Mouse (Mus musculus): Measurements from ENCODE around the gene Smad3. TPM values are rescaled to one million over a fixed set of nuclear protein-coding genes. Genes with fewer than 3 reads are reported as not detected.

Smad3 gene
- polyA plus RNA-seq, 1 experiment, result 33.5 TPM

- no peaks in the 10 kb centered on the region for H3K27me3 ChIP-seq (replicated peaks; ENCODE audit: control insufficient read depth, insufficient read depth, low read length)
- WGBS, result 20% methylated on average over 4 of the region's 4 CpGs
- no peaks in the 10 kb centered on the region for H3K36me3 ChIP-seq (ENCODE audit: control insufficient read depth, insufficient read depth, low read length)
- H3K4me1 ChIP-seq (ENCODE audit: control insufficient read depth, insufficient read depth, low read length), result peaks cover 20% of the 10 kb centered on the region
- no peak for TF ChIP-seq CTCF (conservative IDR thresholded peaks at IDR 0.05; ENCODE audit: insufficient read depth, insufficient read length, low read depth, low read length)
- no peak for TF ChIP-seq POLR2A (IDR thresholded peaks at IDR 0.05; ENCODE audit: low read depth, low read length)
- H3K4me3 ChIP-seq (ENCODE audit: insufficient read depth, low read depth, low read length), result no peak overlapping the region
- DNase-seq, result peak; percentile 72
- H3K27ac ChIP-seq (ENCODE audit: insufficient read depth, low read depth, low read length), result peak overlapping the region; percentile 40; the same call in 1 of the 2 replicates
These were observed 100.6 kb downstream of the Smad3 start for GRCm38 (mm10) chr9:63657167-63657566.

- no peak overlapping the region for H3K27ac ChIP-seq (ENCODE audit: insufficient read depth, low read depth, low read length)
- WGBS, result 54% methylated on average over 1 of the region's 1 CpGs
- TF ChIP-seq CTCF (conservative IDR thresholded peaks at IDR 0.05; ENCODE audit: insufficient read depth, insufficient read length, low read depth, low read length) (no peak), POLR2A (IDR thresholded peaks at IDR 0.05; ENCODE audit: low read depth, low read length) (no peak)
- H3K27me3 ChIP-seq (replicated peaks; ENCODE audit: control insufficient read depth, insufficient read depth, low read length), result no peaks in the 10 kb centered on the region
- DNase-seq, result no peak
- no peak overlapping the region for H3K4me3 ChIP-seq (ENCODE audit: insufficient read depth, low read depth, low read length)
- peaks cover 11% of the 10 kb centered on the region for H3K4me1 ChIP-seq (ENCODE audit: control insufficient read depth, insufficient read depth, low read length)
- no peaks in the 10 kb centered on the region; the same call in 1 of the 2 replicates for H3K36me3 ChIP-seq (ENCODE audit: control insufficient read depth, insufficient read depth, low read length)
These were observed 102.7 kb downstream of the Smad3 start for GRCm38 (mm10) chr9:63655092-63655491.

GRCm38 (mm10) chr9:63654575-63654974 is 103.2 kb downstream of the Smad3 start:
- Histone ChIP-seq H3K27ac (ENCODE audit: insufficient read depth, low read depth, low read length) (no peak overlapping the region), H3K4me3 (ENCODE audit: insufficient read depth, low read depth, low read length) (no peak overlapping the region), H3K4me1 (ENCODE audit: control insufficient read depth, insufficient read depth, low read length) (peaks cover 9% of the 10 kb centered on the region), H3K27me3 (replicated peaks; ENCODE audit: control insufficient read depth, insufficient read depth, low read length) (no peaks in the 10 kb centered on the region), H3K36me3 (ENCODE audit: control insufficient read depth, insufficient read depth, low read length) (no peaks in the 10 kb centered on the region; the same call in 1 of the 2 replicates)
- DNase-seq, result no peak
- TF ChIP-seq POLR2A (IDR thresholded peaks at IDR 0.05; ENCODE audit: low read depth, low read length) (no peak), CTCF (conservative IDR thresholded peaks at IDR 0.05; ENCODE audit: insufficient read depth, insufficient read length, low read depth, low read length) (no peak)
- WGBS, result 94% methylated on average over 8 of the region's 8 CpGs

- Histone ChIP-seq H3K36me3 (ENCODE audit: control insufficient read depth, insufficient read depth, low read length) (no peaks in the 10 kb centered on the region; the same call in 1 of the 2 replicates), H3K27ac (ENCODE audit: insufficient read depth, low read depth, low read length) (no peak overlapping the region), H3K27me3 (replicated peaks; ENCODE audit: control insufficient read depth, insufficient read depth, low read length) (no peaks in the 10 kb centered on the region), H3K4me1 (ENCODE audit: control insufficient read depth, insufficient read depth, low read length) (peaks cover 9% of the 10 kb centered on the region), H3K4me3 (ENCODE audit: insufficient read depth, low read depth, low read length) (no peak overlapping the region)
- TF ChIP-seq CTCF (conservative IDR thresholded peaks at IDR 0.05; ENCODE audit: insufficient read depth, insufficient read length, low read depth, low read length), result no peak
- no peak for TF ChIP-seq POLR2A (IDR thresholded peaks at IDR 0.05; ENCODE audit: low read depth, low read length)
- peak; percentile 31 for DNase-seq
- 41% methylated on average over 7 of the region's 7 CpGs for WGBS
These were observed 104.1 kb downstream of the Smad3 start for GRCm38 (mm10) chr9:63653666-63654065.

GRCm38 (mm10) chr9:63651594-63651993 is 106.2 kb downstream of the Smad3 start:
- DNase-seq, result peak; percentile 56
- TF ChIP-seq CTCF (conservative IDR thresholded peaks at IDR 0.05; ENCODE audit: insufficient read depth, insufficient read length, low read depth, low read length) (no peak), POLR2A (IDR thresholded peaks at IDR 0.05; ENCODE audit: low read depth, low read length) (no peak)
- Histone ChIP-seq H3K36me3 (ENCODE audit: control insufficient read depth, insufficient read depth, low read length) (no peaks in the 10 kb centered on the region; the same call in 1 of the 2 replicates), H3K4me3 (ENCODE audit: insufficient read depth, low read depth, low read length) (no peak overlapping the region), H3K27me3 (replicated peaks; ENCODE audit: control insufficient read depth, insufficient read depth, low read length) (no peaks in the 10 kb centered on the region), H3K27ac (ENCODE audit: insufficient read depth, low read depth, low read length) (no peak overlapping the region), H3K4me1 (ENCODE audit: control insufficient read depth, insufficient read depth, low read length) (peaks cover 4% of the 10 kb centered on the region; the same call in 1 of the 2 replicates)
- WGBS, result 68% methylated on average over 11 of the region's 11 CpGs

GRCm38 (mm10) chr9:63650905-63651304 is 106.9 kb downstream of the Smad3 start:
- peaks cover 4% of the 10 kb centered on the region; the same call in 1 of the 2 replicates for H3K4me1 ChIP-seq (ENCODE audit: control insufficient read depth, insufficient read depth, low read length)
- H3K27ac ChIP-seq (ENCODE audit: insufficient read depth, low read depth, low read length), result no peak overlapping the region
- TF ChIP-seq POLR2A (IDR thresholded peaks at IDR 0.05; ENCODE audit: low read depth, low read length) (no peak), CTCF (conservative IDR thresholded peaks at IDR 0.05; ENCODE audit: insufficient read depth, insufficient read length, low read depth, low read length) (no peak)
- no peaks in the 10 kb centered on the region; the same call in 1 of the 2 replicates for H3K36me3 ChIP-seq (ENCODE audit: control insufficient read depth, insufficient read depth, low read length)
- no peak for DNase-seq
- no peaks in the 10 kb centered on the region for H3K27me3 ChIP-seq (replicated peaks; ENCODE audit: control insufficient read depth, insufficient read depth, low read length)
- WGBS, result 88% methylated on average over 14 of the region's 14 CpGs
- no peak overlapping the region for H3K4me3 ChIP-seq (ENCODE audit: insufficient read depth, low read depth, low read length)

GRCm38 (mm10) chr9:63649841-63650545 is 107.8 kb downstream of the Smad3 start:
- peak; percentile 44 for DNase-seq
- no peak overlapping the region for H3K27ac ChIP-seq (ENCODE audit: insufficient read depth, low read depth, low read length)
- no peaks in the 10 kb centered on the region; the same call in 1 of the 2 replicates for H3K36me3 ChIP-seq (ENCODE audit: control insufficient read depth, insufficient read depth, low read length)
- WGBS, result 86% methylated on average over 8 of the region's 8 CpGs
- H3K4me1 ChIP-seq (ENCODE audit: control insufficient read depth, insufficient read depth, low read length), result peaks cover 4% of the 10 kb centered on the region; the same call in 1 of the 2 replicates
- H3K27me3 ChIP-seq (replicated peaks; ENCODE audit: control insufficient read depth, insufficient read depth, low read length), result no peaks in the 10 kb centered on the region
- TF ChIP-seq CTCF (conservative IDR thresholded peaks at IDR 0.05; ENCODE audit: insufficient read depth, insufficient read length, low read depth, low read length), result peak; percentile 57
- no peak for TF ChIP-seq POLR2A (IDR thresholded peaks at IDR 0.05; ENCODE audit: low read depth, low read length)
- no peak overlapping the region for H3K4me3 ChIP-seq (ENCODE audit: insufficient read depth, low read depth, low read length)
